15 mouse cellular contexts compared by ENCODE assay signal in genomic region chr2:29425386-29425785, GRCm38 (mm10).
"Had no signal": no experiment of that assay in that cellular context is flagged by ENCODE, and none has a peak within 500 bp of the region (broad histone marks: within the 10 kb centered on the region; RNA-seq: fewer than 3 reads in every experiment).

No protein-coding gene starts in this region.

- H3K36me3 ChIP-seq: neural tube, embryonic 15.5 days; stomach, embryonic 15.5 days had no signal

- H3K9me3 ChIP-seq: neural tube, embryonic 15.5 days; stomach, embryonic 15.5 days had no signal

- H3K9ac ChIP-seq: neural tube, embryonic 15.5 days; stomach, embryonic 15.5 days had no signal

- H3K4me2 ChIP-seq: neural tube, embryonic 15.5 days; stomach, embryonic 15.5 days had no signal

- H3K27me3 ChIP-seq: neural tube, embryonic 15.5 days; stomach, embryonic 15.5 days had no signal

- H3K27ac ChIP-seq: neural tube, embryonic 15.5 days; stomach, embryonic 15.5 days; stomach, postnatal 0 days had no signal

- H3K4me3 ChIP-seq: neural tube, embryonic 15.5 days; stomach, embryonic 15.5 days had no signal

- DNase-seq: retina, postnatal 1 day; right cerebral cortex, adult 18-20 months; right cerebral cortex, postnatal 14 days; right cerebral cortex, postnatal 25 days; right cerebral cortex, postnatal 4 days; spleen, adult 18-20 months; thymus, adult 18-20 months; thymus, adult 2 months; thymus, postnatal 14 days; thymus, postnatal 25 days; thymus, postnatal 36 days; thymus, postnatal 4 days had no signal
